Mouse (Mus musculus): Measurements from ENCODE around the gene Ift46.
A peak's percentile ranks its signal among the peaks of the same experiment; 100 is the strongest.

The Ift46 gene

GRCm38 (mm10) chr9:44767101-44768028 lies at the start of gene Ift46, which contains the start of gene Arcn1:
TSS of gene Ift46 (plus strand) at chr9:44767908.
TSS of gene Arcn1 (minus strand) at chr9:44767845.
- peak; percentile 77 for DNase-seq (ENCODE audit: extremely low read depth, low read depth)

GRCm38 (mm10) chr9:44718937-44719631 lies 48.6 kb upstream of the Ift46 start:
- DNase-seq (ENCODE audit: extremely low read depth, low read depth): no peak

- no peak for DNase-seq (ENCODE audit: extremely low read depth, low read depth)
These were observed 47.9 kb upstream of the Ift46 start for GRCm38 (mm10) chr9:44719632-44720357.

- DNase-seq (ENCODE audit: extremely low read depth, low read depth): no peak
These were observed 47.2 kb upstream of the Ift46 start for GRCm38 (mm10) chr9:44720358-44721153.

GRCm38 (mm10) chr9:44721154-44721876 lies 46.4 kb upstream of the Ift46 start:
- DNase-seq (ENCODE audit: extremely low read depth, low read depth): peak; percentile 77

GRCm38 (mm10) chr9:44721877-44722186 lies 45.9 kb upstream of the Ift46 start:
- DNase-seq (ENCODE audit: extremely low read depth, low read depth): no peak

- no peak for DNase-seq (ENCODE audit: extremely low read depth, low read depth)
These were observed 45.1 kb upstream of the Ift46 start for GRCm38 (mm10) chr9:44722575-44722974.

- DNase-seq (ENCODE audit: extremely low read depth, low read depth): no peak
These were observed 44.7 kb upstream of the Ift46 start for GRCm38 (mm10) chr9:44723008-44723407.

GRCm38 (mm10) chr9:44723521-44724041 lies 44.1 kb upstream of the Ift46 start:
- no peak for DNase-seq (ENCODE audit: extremely low read depth, low read depth)

- no peak for DNase-seq (ENCODE audit: extremely low read depth, low read depth)
These were observed 43.5 kb upstream of the Ift46 start for GRCm38 (mm10) chr9:44724223-44724622.

GRCm38 (mm10) chr9:44724665-44725064 lies 43.0 kb upstream of the Ift46 start:
- DNase-seq (ENCODE audit: extremely low read depth, low read depth): no peak

GRCm38 (mm10) chr9:44726431-44727146 lies 41.1 kb upstream of the Ift46 start:
- no peak for DNase-seq (ENCODE audit: extremely low read depth, low read depth)

- no peak for DNase-seq (ENCODE audit: extremely low read depth, low read depth)
These were observed 40.3 kb upstream of the Ift46 start for GRCm38 (mm10) chr9:44727441-44727840.

- no peak for DNase-seq (ENCODE audit: extremely low read depth, low read depth)
These were observed 35.6 kb upstream of the Ift46 start for GRCm38 (mm10) chr9:44732130-44732549.

GRCm38 (mm10) chr9:44732921-44733530 lies 34.7 kb upstream of the Ift46 start:
- DNase-seq (ENCODE audit: extremely low read depth, low read depth): peak; percentile 48

- no peak for DNase-seq (ENCODE audit: extremely low read depth, low read depth)
These were observed 33.8 kb upstream of the Ift46 start for GRCm38 (mm10) chr9:44733671-44734523.

GRCm38 (mm10) chr9:44734524-44735494 lies 32.9 kb upstream of the Ift46 start, which contains the start of gene Phldb1:
TSS of gene Phldb1 (minus strand) at chr9:44735198.
- DNase-seq (ENCODE audit: extremely low read depth, low read depth): no peak

All from MEL-GATA-1-ER (cell line).